Mouse (Mus musculus) midbrain, embryonic 11.5 days (tissue): ENCODE measurements around the gene Cplx1. TPM values are rescaled to one million over a fixed set of nuclear protein-coding genes. Genes with fewer than 3 reads are reported as not detected.

ENCODE experiments used
- ATAC-seq: fragments of 200-750 bp; cut with Nextera tagmentation; 2 replicates; pipeline ENCODE4 v1.8.0; 2017; ENCODE audit warnings: moderate TSS enrichment, moderate library complexity; ENCODE audit not compliant: low FRiP score
- DNase-seq: peaks from one replicate; pipeline ENCODE4 v3.0.0; 2015; ENCODE audit warnings: low spot score; ENCODE audit errors: missing footprints
- H3K27ac ChIP-seq: fragments of 300-500 bp; sonication (generic); 2 replicates; pipeline ENCODE4 v1.5.1; 2014; ENCODE audit warnings: low read depth, low read length
- H3K27me3 ChIP-seq: fragments of 300-500 bp; sonication (generic); 2 replicates; pipeline ENCODE4 v1.6.1; 2014; ENCODE audit warnings: mild to moderate bottlenecking, low read length, moderate library complexity, mixed read lengths; ENCODE audit not compliant: control insufficient read depth, insufficient read depth
- H3K36me3 ChIP-seq: fragments of 300-500 bp; sonication (generic); 2 replicates; pipeline ENCODE4 v1.6.1; 2014; ENCODE audit warnings: mild to moderate bottlenecking, low read length, moderate library complexity, mixed read lengths; ENCODE audit not compliant: control insufficient read depth, insufficient read depth
- H3K4me1 ChIP-seq: fragments of 300-500 bp; sonication (generic); 2 replicates; pipeline ENCODE4 v1.6.1; 2014; ENCODE audit warnings: low read length; ENCODE audit not compliant: control insufficient read depth, insufficient read depth
- H3K4me2 ChIP-seq: fragments of 300-500 bp; sonication (generic); 2 replicates; pipeline ENCODE4 v1.6.1; 2014; ENCODE audit warnings: mild to moderate bottlenecking, moderate library complexity
- H3K4me3 ChIP-seq: fragments of 300-500 bp; sonication (generic); 2 replicates; pipeline ENCODE4 v1.5.1; 2014; ENCODE audit warnings: low read depth, low read length
- H3K9ac ChIP-seq: fragments of 300-500 bp; sonication (generic); 2 replicates; pipeline ENCODE4 v1.6.1; 2014; ENCODE audit warnings: low read length
- H3K9me3 ChIP-seq: fragments of 300-500 bp; sonication (generic); 2 replicates; pipeline ENCODE4 v1.6.1; 2016; ENCODE audit warnings: low read length; ENCODE audit not compliant: control insufficient read depth
- WGBS: fragments of 180-500 bp; shearing (Covaris S2); extraction: QIAGEN DNeasy Blood & Tissue Kit; methylation state at CpG from one replicate; pipeline ENCODE4 v1.1.7; 2014; 5-methylcytosine and 5-hydroxymethylcytosine counted together
- polyA plus RNA-seq: library from polyadenylated mRNA; unstranded; fragments of >200 nt; fragmentation: Nextera tagmentation; extraction: Ambion mirVana; gene quantifications from 2 replicates; pipeline ENCODE4 v1.2.1, GENCODE M21; 2014

The Cplx1 gene
- polyA plus RNA-seq, 1 experiment from 2014 or later: 8.7 TPM

DNA sequence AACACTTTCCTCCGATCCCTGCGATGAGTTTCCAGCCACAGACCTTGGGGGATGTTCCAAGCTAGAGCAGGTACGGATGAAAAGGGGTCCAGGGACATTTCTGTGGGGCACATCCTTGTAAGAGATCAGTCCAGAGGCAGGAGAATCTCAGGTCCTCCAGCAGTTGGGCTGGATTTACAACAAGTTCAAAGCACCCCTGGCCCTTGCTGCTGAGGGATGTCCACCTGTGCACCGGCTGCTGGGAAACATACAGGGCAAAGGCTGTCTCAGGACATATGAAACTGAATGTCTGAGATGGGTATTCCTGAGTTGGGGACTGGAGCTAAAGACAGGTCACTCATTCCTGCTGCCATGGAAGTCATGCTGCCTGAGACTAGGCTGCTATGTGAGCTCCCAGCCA lies 7.2 kb upstream of the Cplx1 start:
- no peaks in the 10 kb centered on the region for H3K36me3 ChIP-seq
- H3K27me3 ChIP-seq: no peaks in the 10 kb centered on the region
- 85% methylated on average over 4 of the region's 4 CpGs for WGBS
- no peak overlapping the region for H3K9ac ChIP-seq
- DNase-seq: no peak
- ATAC-seq: no peak
- no peak overlapping the region for H3K4me2 ChIP-seq
- no peaks in the 10 kb centered on the region for H3K4me1 ChIP-seq
- H3K27ac ChIP-seq: no peak overlapping the region
- H3K4me3 ChIP-seq: no peak overlapping the region
- no peaks in the 10 kb centered on the region for H3K9me3 ChIP-seq

DNA sequence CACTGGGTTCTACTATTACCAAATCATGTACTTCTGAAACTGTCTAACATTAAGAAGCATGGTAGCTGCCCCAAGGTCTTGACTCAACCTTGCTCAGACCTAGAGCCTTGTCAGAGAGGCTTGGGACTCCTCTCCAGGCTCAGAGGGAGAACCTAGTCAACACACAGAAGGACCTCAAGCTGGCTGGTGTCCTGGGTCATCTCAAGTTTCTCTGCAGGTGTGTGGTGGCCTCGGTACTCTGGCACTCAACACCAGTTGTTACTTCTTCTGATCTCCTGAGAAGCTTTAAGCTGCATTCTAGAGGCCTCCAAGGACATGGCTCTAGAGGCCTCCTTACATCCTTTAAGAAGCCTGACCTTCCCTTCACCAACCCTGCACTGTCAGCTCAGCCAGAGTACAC lies 4.2 kb upstream of the Cplx1 start:
- peaks cover 5% of the 10 kb centered on the region; the same call in 1 of the 2 replicates for H3K4me1 ChIP-seq
- ATAC-seq (no peak), DNase-seq (no peak)
- 80% methylated on average over 1 of the region's 1 CpGs for WGBS
- no peak overlapping the region for H3K4me2 ChIP-seq
- no peak overlapping the region for H3K9ac ChIP-seq
- no peaks in the 10 kb centered on the region for H3K9me3 ChIP-seq
- H3K36me3 ChIP-seq: no peaks in the 10 kb centered on the region
- H3K4me3 ChIP-seq: no peak overlapping the region
- no peak overlapping the region for H3K27ac ChIP-seq
- peaks cover 18% of the 10 kb centered on the region for H3K27me3 ChIP-seq

DNA sequence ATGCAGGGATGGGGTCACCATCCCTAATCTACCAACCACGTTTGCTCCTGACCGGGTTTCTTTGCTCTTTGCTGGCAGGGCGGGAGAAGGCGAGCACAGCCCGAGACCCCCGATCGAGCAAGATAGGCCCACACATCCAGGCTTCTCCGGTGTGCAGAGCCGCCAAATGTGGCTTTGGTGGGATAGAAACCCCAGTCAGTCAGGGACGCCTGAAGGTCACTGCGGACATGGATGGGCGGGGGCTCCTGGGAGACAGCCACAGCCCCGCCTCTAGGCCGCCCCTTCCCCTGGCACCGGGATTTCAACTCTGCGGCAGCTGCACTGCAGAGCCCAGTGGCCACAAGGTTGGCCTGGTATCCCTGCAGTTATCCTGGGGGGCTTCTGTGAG lies 377 bp upstream of the Cplx1 start:
- H3K4me3 ChIP-seq: peak overlapping the region; percentile 44
- no peak overlapping the region for H3K27ac ChIP-seq
- peak; percentile 60 for ATAC-seq
- H3K4me1 ChIP-seq: peaks cover 5% of the 10 kb centered on the region; the same call in 1 of the 2 replicates
- DNase-seq: no peak
- peaks cover 24% of the 10 kb centered on the region for H3K27me3 ChIP-seq
- peak overlapping the region; percentile 83 for H3K4me2 ChIP-seq
- peak overlapping the region; percentile 55 for H3K9ac ChIP-seq
- no peaks in the 10 kb centered on the region for H3K36me3 ChIP-seq
- under 1% methylated on average over 16 of the region's 16 CpGs for WGBS
- no peaks in the 10 kb centered on the region for H3K9me3 ChIP-seq

DNA sequence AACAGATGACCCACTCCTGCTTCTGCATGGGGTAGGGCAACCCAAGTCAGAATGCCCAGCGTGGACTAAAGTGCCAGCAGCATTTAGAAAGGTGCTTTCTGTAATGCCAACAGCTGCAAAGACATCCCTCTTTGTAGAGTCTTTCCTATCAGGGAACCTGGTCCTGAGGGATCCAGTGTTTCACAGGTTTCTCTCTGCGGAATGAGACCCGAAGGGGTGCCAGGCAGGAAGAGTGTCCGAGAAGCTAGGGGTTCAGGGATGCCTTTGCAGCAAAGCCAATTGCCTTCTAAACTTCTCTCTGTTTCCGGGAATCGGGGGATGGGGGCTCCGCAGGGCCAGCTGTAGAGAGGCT lies 711 bp downstream of the Cplx1 start:
- ATAC-seq (no peak), DNase-seq (peak; percentile 90)
- Histone ChIP-seq H3K36me3 (no peaks in the 10 kb centered on the region), H3K4me3 (peak overlapping the region; percentile 44), H3K27ac (no peak overlapping the region), H3K27me3 (peaks cover 24% of the 10 kb centered on the region), H3K4me1 (peaks cover 5% of the 10 kb centered on the region; the same call in 1 of the 2 replicates), H3K9me3 (no peaks in the 10 kb centered on the region), H3K4me2 (peak overlapping the region; percentile 83), H3K9ac (peak overlapping the region; percentile 55)
- WGBS: 14% methylated on average over 7 of the region's 7 CpGs

DNA sequence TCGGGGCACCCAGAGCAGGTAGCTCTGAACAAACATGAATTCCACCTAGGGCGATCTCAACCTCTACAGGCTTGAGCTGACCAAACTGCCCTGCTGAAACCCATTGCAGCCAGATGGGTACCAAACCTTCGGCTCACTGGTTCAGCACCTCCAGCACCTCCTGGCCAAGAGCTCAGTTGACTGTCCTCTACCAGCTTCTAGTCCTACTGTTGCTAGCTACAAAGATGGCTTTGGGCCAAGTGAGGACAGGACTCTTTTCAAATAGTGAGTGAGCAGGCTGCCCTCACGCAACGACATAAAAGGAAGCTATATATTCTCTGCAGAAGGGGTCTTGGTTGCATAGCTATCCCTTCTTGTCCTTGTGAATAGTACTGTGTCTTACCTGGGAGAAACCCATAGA lies 2.2 kb downstream of the Cplx1 start:
- Histone ChIP-seq H3K4me1 (peaks cover 5% of the 10 kb centered on the region; the same call in 1 of the 2 replicates), H3K27ac (no peak overlapping the region), H3K27me3 (peaks cover 24% of the 10 kb centered on the region), H3K4me3 (no peak overlapping the region), H3K4me2 (no peak overlapping the region), H3K9me3 (no peaks in the 10 kb centered on the region), H3K36me3 (no peaks in the 10 kb centered on the region), H3K9ac (no peak overlapping the region)
- DNase-seq (no peak), ATAC-seq (no peak)
- WGBS: 91% methylated on average over 5 of the region's 5 CpGs

DNA sequence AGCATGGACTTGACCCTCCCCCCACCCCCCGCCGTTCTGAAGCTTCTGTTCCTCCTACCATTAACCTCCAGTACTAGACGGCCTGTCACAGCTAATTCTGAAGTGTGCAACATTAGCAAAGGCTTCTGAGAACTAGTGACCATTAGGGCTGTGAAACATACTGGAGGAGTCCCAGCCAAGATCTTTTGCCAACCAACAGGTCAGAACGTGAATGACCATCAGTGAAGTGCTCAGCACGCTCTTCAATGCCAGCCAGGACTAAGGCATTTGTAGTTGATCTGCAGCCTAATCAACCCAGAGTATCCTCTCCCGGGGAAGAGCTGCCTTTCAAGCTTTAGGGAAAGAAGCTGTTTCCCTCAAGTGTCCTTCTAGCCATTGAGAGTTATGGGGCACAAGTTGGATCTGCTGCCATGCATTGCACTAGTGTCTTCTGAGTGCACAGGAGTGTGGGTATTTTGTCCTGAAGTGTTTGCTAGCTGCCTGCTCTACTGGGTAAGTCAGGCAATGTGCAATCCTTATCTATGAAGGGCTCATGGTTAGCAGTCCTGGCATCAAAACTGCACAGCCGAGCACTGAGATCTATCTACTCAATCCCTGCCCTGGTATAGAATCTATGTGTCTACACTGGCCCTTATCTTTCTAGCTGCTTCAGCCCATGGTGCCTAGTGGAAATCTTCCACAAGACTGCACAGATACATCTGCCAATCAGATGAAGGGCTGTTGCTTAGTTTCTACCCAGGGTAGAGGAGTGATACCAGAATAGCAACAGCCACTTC lies 6.1 kb downstream of the Cplx1 start:
- H3K4me2 ChIP-seq: no peak overlapping the region
- 75% methylated on average over 7 of the region's 7 CpGs for WGBS
- H3K4me3 ChIP-seq: no peak overlapping the region
- DNase-seq (no peak), ATAC-seq (no peak)
- H3K36me3 ChIP-seq: no peaks in the 10 kb centered on the region
- H3K27ac ChIP-seq: no peak overlapping the region
- no peaks in the 10 kb centered on the region for H3K4me1 ChIP-seq
- peaks cover 3% of the 10 kb centered on the region for H3K27me3 ChIP-seq
- H3K9ac ChIP-seq: no peak overlapping the region
- H3K9me3 ChIP-seq: no peaks in the 10 kb centered on the region

DNA sequence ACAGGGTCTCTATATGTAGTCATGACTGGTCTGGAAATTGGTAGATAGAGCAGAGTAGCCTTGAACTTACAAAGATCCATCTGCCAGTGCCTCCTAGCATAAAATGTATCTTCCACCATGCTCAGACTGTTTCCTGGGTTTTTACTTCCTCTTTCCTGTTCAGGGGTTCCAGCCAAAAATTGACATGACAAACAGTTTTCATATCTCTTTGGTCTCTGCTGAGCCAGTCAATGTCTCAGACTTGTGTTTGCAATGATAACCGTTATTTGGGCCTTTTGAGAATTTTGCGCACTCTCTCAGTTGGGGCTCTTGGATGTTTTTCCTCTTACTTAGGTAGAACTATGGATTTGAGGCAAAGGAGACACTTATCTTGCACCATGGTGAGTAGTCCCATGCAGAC lies 15.6 kb downstream of the Cplx1 start:
- Histone ChIP-seq H3K9ac (no peak overlapping the region), H3K9me3 (peaks cover 7% of the 10 kb centered on the region; the same call in 1 of the 2 replicates), H3K27ac (no peak overlapping the region), H3K36me3 (no peaks in the 10 kb centered on the region), H3K4me2 (no peak overlapping the region), H3K4me3 (no peak overlapping the region), H3K4me1 (no peaks in the 10 kb centered on the region), H3K27me3 (no peaks in the 10 kb centered on the region)
- WGBS: 90% methylated on average over 2 of the region's 2 CpGs
- peak; percentile 62 for DNase-seq
- no peak for ATAC-seq

DNA sequence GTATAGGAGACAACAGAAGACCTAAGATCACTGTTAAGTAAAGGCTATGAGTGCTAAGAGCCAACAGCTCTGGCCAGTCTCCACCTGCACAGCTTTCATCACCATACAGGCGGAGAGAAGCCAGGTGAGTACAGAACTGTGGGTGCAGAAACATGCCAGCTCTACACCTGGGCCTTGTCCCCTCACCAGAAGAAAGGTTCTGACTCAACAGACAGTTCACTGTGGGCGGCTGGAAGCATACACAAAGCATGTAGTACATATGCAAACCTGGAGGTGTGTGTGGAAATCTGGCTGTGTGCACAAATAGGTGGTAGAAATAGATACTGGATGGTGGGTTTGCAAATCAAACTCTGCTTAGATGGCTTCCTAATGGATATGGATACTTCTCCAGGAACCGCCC lies 27.2 kb downstream of the Cplx1 start:
- Histone ChIP-seq H3K36me3 (no peaks in the 10 kb centered on the region), H3K27ac (no peak overlapping the region), H3K4me2 (no peak overlapping the region), H3K4me1 (no peaks in the 10 kb centered on the region), H3K4me3 (no peak overlapping the region), H3K9ac (no peak overlapping the region), H3K9me3 (no peaks in the 10 kb centered on the region), H3K27me3 (no peaks in the 10 kb centered on the region)
- DNase-seq (no peak), ATAC-seq (no peak)
- WGBS: 76% methylated on average over 3 of the region's 3 CpGs

DNA sequence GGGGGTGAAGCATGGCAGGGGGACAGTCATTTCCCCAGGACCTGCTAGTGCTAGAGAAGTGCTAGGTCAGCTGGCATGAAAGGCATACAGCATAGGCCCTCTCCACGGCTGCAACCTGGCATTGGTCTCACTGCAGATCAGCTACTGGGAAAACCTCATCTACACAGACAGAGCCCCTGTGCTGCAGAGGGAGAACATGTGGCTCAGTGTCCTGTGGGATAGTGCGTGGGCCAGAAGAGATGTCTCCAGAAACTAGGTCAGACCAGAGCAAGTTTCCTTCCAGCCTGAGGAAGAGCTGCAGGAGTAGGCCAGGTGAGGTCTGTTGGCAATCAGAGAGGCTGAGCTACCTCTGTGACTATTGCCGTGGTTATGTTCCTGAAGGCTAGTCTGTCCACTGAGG lies 27.9 kb downstream of the Cplx1 start:
- ATAC-seq (no peak), DNase-seq (no peak)
- Histone ChIP-seq H3K4me3 (no peak overlapping the region), H3K27ac (no peak overlapping the region), H3K9ac (no peak overlapping the region), H3K4me2 (no peak overlapping the region), H3K9me3 (no peaks in the 10 kb centered on the region), H3K27me3 (no peaks in the 10 kb centered on the region), H3K36me3 (no peaks in the 10 kb centered on the region), H3K4me1 (no peaks in the 10 kb centered on the region)
- 79% methylated on average over 3 of the region's 3 CpGs for WGBS
